Mouse (Mus musculus): ENCODE measurements around the gene Tor4a. TPM values are rescaled to one million over a fixed set of nuclear protein-coding genes. Genes with fewer than 3 reads are reported as not detected.
A peak's percentile ranks its signal among the peaks of the same experiment; 100 is the strongest.

The Tor4a gene
- total RNA-seq (2021): 1 to 10 TPM; 2.2 to 3.0 TPM
- long read RNA-seq, experiment 1, partial matches to known transcripts: 0 of 3 reads
- long read RNA-seq, experiment 1, other reads (novel, unspliced or antisense): 0 of 3 reads
- long read RNA-seq, experiment 2, partial matches to known transcripts: 0 of 2 reads
- long read RNA-seq, experiment 2, other reads (novel, unspliced or antisense): 0 of 2 reads

DNA sequence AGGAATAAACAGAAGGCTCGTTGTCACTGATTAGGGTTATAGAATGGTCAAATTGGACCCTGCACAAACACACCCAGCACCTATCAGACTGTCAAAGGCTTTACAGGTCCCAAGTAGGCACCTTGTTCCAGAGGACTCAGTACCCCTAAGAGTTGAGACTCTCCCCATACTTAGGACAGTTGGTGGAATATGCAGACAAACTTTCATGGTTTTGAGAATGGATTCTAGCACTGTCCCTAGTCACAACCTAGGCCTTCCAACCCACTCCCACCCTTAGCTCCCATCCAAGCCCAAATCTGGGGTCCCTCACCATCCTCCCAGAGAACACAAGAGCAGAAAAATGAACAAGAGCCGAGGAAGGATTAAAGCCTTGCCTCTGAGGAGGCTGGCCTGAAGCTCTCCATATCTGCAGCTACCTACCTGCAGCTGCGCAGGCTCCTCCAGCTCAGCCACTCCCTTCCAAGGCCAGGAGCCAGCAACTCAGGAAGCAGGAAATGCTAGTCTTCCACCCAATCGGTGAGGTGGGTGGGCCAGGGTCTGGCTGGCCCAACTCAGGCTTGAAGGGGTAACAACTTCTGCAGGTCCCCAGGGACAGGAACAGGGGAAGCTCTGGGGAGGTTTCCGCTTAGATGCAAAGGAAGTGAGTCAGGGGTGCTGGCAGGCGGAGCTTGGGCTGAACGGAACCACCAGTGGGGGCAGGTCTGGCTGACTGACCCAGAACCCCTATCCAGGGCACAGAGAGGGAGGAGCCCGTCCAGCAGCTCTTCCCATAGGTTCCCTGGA lies at the start of gene Tor4a:
Tor4a (minus strand) TSS at position 715 of the 783 bp plus-strand sequence.
- TF ChIP-seq CTCF (conservative IDR thresholded peaks at IDR 0.05): peak; percentile 32; the same call in 1 of the 2 replicates
- Histone ChIP-seq H3K4me3 (peak within 1 kb of the TSS; percentile 35), H3K27ac (peak within 1 kb of the TSS; percentile 80)
- DNase-seq (ENCODE audit: low spot score in 2 of 2): no peak

DNA sequence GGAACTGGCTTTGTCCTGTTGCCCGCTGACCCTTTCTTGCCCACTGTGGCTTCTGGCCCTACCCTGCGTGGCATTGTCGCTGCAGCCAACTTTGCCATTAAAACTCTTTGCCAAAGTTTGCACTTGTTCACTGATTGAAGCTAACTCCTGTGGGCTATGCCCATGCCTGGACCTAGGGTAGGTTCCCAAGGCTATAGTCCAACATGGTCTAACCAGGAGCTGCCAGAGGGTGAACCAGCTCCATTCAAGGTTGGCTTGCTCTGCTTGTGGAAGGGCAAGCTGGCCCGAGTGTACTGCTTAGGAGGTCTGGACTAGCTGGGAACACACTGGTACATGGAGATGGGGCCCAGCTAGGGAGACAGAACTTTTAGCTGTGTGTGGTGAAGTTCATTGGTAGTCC lies 47.5 kb upstream of the Tor4a start:
- H3K27ac ChIP-seq: no peak overlapping the region
- no peak overlapping the region for H3K4me3 ChIP-seq
- no peak for DNase-seq (ENCODE audit: low spot score in 2 of 2)
- no peak for TF ChIP-seq CTCF (conservative IDR thresholded peaks at IDR 0.05)

DNA sequence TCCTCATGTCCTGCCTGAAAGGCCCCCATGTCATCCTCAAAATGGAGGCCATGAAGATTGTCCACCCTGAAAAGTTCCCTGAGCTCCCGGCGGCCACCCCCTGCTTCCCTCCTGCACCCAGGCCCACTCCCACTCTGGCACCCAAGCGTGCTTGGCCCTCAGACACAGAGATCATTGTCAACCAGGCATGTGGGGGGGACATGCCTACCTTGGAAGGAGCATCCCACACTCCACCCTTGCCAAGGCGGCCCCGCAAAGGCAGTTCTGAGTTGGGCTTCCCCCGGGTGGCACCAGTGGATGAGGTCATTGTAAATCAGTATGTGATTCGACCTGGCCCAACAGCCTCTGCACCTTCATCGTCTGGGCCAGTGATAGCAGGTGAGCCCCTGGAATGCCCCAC lies 46.7 kb upstream of the Tor4a start:
- H3K27ac ChIP-seq: peak overlapping the region; percentile 93; the same call in 1 of the 2 replicates
- no peak for TF ChIP-seq CTCF (conservative IDR thresholded peaks at IDR 0.05)
- no peak for DNase-seq (ENCODE audit: low spot score in 2 of 2)
- peak overlapping the region; percentile 70 for H3K4me3 ChIP-seq

DNA sequence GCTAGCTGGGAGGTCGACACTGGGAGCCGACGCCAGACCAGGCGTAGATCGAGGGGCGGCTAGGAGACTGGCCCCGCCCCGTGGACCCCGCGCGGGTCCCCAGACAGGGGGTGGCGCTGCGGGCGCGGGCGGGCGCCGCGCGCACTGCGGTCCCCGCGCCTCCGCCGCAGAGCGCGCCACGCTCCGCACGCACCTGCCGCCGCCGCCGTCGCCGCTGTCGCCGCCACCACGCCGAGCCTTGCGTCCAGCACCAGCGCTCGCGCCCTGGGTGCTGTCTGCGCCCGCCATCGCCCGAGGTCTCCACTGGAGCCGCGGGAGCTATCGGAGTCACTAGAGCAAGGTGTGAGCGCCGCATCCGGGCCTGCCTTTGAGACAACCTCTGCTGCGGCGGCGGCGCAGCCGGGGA lies 45.4 kb upstream of the Tor4a start, which contains the start of the genes Rnf208 and Cysrt1:
Rnf208 (plus strand) TSS at position 155 of the 406 bp plus-strand sequence.
Cysrt1 (minus strand) TSS at position 352 of the 406 bp plus-strand sequence.
- no peak for TF ChIP-seq CTCF (conservative IDR thresholded peaks at IDR 0.05)
- no peak for DNase-seq (ENCODE audit: low spot score in 2 of 2)
- H3K27ac ChIP-seq: peak within 1 kb of the TSS; percentile 93
- peak within 1 kb of the TSS; percentile 70 for H3K4me3 ChIP-seq

DNA sequence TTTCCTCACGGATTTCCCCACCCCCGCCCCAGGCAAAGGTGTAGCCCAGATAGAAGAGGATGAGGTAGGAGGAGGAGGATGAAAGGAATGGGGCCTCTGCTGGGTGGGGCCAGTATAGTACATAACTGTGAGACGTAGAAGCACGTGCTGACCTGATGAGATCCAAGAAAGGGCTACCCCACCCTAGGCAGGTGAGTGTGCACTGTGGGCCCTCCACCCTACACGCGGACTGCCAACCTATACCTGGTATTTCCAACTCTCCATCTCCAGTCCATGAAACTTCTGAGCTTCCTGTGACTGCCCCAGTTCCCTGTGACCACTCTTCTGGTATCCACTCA lies 44.7 kb upstream of the Tor4a start:
- TF ChIP-seq CTCF (conservative IDR thresholded peaks at IDR 0.05): no peak
- H3K27ac ChIP-seq: no peak overlapping the region

DNA sequence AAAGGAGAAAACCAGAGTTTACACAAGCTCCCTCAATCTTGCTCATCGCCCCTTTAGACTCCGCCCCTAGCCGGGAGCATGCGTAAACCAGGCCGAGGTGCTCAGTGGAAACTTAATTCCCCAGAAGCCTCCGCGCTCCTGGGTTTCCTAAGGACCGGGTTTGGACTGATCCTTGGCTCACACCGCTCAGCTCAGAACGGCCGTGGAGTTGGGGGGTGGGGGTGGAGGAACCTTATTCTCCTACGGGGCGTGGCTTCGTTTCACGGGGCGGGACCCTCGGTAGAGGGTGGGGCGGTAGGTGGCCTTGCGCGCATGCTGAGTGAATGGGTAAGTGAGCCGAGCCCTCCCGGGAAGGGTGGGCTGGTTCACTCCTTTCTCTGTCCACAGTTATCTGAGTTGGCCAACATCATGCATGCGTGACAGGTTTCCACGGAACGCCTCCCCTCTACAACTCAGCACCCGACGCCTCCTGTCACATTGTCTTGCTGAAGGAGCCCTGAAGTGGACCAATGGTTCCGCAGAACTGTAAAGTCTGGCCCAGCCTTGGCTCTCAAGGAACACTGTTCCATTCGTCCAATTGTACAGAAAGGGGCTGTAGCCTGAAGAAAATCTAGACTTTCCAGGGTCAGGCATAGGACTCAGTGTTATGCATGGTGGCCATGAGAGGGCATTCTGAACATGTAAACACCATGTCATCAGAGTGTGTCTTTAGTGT lies 44.2 kb upstream of the Tor4a start:
- H3K4me3 ChIP-seq: peak overlapping the region; percentile 70
- peak overlapping the region; percentile 50 for H3K27ac ChIP-seq
- peak; percentile 71 to 78 for DNase-seq (ENCODE audit: low spot score in 2 of 2)
- TF ChIP-seq CTCF (conservative IDR thresholded peaks at IDR 0.05): no peak

More for the DNA sequence above, 44.7 kb upstream of the Tor4a start:
- DNase-seq (ENCODE audit: low spot score in 2 of 2): no peak
- H3K4me3 ChIP-seq: peak overlapping the region; percentile 70

DNA sequence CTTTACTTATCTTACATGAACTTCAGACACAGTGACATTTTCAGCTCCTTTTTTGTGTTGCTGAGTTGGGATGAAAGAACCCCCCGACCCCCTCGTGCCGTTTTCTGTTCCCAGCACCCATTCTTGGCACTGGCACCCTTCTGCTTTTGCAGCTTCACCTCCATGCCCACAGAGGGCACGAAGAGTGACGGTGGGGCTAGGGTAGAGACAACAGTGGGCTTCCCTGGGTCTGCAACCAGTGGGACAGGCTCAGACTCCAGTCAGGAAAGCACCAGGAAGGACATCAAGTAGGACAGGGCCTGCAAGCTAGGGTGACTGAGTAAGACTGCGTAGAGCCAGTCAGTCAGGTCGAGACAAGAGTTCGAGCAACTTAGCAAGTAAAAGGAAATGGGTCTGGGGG lies 43.6 kb upstream of the Tor4a start:
- Histone ChIP-seq H3K27ac (peak overlapping the region; percentile 50), H3K4me3 (peak overlapping the region; percentile 70)
- TF ChIP-seq CTCF (conservative IDR thresholded peaks at IDR 0.05): no peak
- no peak for DNase-seq (ENCODE audit: low spot score in 2 of 2)

DNA sequence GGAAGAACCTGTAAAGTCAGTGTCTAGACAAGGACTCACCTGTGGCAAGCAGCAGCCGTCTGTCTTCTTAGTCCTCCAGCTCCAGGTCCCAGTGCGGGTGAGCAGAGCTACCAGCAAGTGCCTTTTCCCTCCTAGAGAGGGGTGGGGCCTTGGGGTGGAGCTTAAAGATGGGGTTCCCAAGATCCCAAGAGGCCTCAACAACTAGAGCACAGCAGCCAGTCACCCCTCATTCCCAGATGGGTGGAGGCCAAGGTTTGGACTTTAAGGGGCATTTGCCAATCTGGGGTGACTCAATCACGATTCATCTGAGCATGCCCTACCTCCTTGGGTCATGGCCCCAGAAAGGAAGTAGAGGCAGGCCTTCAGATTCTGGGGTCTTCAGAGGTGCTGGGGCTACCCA lies 43.1 kb upstream of the Tor4a start:
- no peak for DNase-seq (ENCODE audit: low spot score in 2 of 2)
- H3K4me3 ChIP-seq: no peak overlapping the region
- no peak overlapping the region for H3K27ac ChIP-seq
- TF ChIP-seq CTCF (conservative IDR thresholded peaks at IDR 0.05): no peak

DNA sequence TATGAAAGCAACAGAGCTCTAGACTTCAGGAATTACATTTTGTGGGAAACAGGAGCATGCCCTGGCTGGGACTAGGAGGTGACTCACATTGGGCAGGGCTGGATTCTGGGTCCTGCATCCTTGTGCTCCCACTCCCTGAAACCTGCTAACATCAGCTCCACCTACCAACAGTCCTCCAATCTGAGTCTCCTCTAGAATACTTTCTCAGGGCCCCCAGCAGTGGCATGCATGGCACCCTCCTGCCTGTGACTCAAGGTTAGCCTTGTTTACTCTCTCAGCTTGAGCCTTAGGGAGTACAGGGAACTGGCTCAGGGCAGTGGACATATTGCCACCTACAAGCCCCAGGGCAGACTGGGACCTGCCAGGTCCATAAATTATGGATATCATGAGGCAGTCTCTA lies 41.4 kb upstream of the Tor4a start:
- TF ChIP-seq CTCF (conservative IDR thresholded peaks at IDR 0.05): no peak
- DNase-seq (ENCODE audit: low spot score in 2 of 2): no peak
- Histone ChIP-seq H3K27ac (no peak overlapping the region), H3K4me3 (no peak overlapping the region)

DNA sequence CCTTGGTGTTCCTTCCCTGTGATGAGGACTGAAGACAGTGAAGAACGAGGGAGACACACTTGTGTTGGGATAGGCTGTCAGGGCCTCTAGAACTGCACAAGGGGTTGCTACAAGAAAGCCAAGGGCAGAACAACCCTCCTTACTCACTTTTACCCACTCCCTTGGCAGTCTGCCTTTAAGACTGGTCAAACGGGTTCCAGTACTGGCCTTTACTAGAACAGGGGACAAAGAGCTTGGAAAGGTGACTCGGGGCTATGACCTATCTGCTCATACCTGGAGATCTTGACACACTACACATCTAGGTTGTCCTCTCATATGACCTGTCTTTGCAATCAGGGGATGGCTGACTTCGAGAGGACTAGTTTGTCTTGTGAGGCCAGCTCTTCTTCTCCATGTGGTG lies 40.8 kb upstream of the Tor4a start:
- DNase-seq (ENCODE audit: low spot score in 2 of 2): no peak
- TF ChIP-seq CTCF (conservative IDR thresholded peaks at IDR 0.05): no peak

DNA sequence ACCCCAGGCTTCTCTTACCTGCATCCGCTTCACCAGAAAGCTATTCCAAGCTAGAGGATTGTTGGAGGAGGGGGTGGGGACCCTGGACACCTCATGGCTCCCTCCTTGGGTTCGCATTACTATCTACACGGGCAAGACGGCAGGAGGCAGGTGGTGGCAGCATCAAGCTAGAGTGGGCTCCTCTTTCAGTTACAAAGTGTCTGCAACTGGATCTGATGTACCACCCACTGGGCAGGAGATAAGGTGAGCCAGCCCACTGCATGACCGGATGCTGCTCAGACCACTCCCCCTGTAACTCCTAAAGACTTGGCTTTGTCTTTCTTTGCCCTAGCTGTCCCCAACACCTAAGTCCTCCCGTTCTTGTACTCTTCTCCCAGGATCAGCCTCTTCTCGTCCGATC lies 39.9 kb upstream of the Tor4a start, which contains the start of gene Rnf224:
Rnf224 (minus strand) TSS at position 174 of the 400 bp plus-strand sequence.
- no peak within 1 kb of the TSS for H3K4me3 ChIP-seq
- no peak for DNase-seq (ENCODE audit: low spot score in 2 of 2)
- no peak within 1 kb of the TSS for H3K27ac ChIP-seq
- TF ChIP-seq CTCF (conservative IDR thresholded peaks at IDR 0.05): no peak

More for the DNA sequence above, 40.8 kb upstream of the Tor4a start:
- H3K4me3 ChIP-seq: no peak overlapping the region
- H3K27ac ChIP-seq: no peak overlapping the region

DNA sequence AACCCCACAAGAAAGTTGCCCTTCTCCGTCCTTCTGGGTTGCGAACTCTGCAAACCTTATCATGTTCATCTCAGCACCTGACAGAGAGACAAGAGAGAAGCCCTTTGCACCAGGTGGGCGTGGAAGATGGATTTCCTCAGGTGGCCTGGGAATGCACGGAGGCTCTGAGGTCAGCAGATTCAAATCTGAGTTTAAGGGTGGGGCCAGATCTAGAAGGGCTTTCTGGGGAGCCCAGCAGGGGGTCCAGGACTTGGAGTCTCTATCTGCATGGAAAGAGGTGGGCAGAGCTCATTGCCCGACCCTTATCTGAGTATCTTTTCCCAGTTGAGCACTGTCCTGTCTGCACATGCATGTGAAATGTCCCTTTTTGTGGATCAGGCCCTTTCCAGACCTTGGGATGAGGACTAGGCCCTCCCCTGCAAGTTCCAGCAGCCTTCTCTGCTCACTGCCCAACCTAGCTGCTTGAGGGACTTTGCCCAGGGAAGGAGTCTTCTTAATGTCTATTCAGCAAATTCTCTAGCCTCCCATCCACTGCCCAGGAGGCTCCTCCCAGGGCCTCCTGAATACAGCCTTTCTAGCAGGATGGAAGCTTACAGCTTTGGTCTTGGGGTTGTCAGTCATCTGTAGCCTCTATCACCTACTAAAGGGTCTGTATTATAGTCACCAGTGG lies 38.0 kb upstream of the Tor4a start:
- no peak overlapping the region for H3K27ac ChIP-seq
- TF ChIP-seq CTCF (conservative IDR thresholded peaks at IDR 0.05): no peak
- no peak overlapping the region for H3K4me3 ChIP-seq
- no peak for DNase-seq (ENCODE audit: low spot score in 2 of 2)

DNA sequence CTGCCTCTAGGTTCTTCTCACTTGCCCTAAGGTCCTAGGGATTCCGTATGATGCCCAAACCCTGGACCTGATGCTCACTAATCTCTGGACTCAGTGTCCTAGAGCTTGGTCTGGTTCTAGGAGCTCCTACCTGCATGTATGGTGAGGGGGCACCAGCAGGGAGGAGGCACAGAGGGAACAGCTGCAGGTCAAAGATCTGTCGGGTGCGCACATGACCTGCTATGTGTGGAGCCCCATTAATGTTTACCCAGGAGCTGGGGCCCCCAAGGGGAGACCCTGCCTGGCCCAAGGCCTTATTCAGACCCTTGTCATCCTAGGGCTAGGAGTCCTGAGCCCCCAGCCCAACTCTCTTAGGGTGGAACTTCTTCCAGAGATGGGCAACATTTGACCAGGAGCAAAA lies 37.4 kb upstream of the Tor4a start, which contains the start of gene Slc34a3:
Slc34a3 (minus strand) TSS at position 315 of the 400 bp plus-strand sequence.
- no peak for TF ChIP-seq CTCF (conservative IDR thresholded peaks at IDR 0.05)
- no peak within 1 kb of the TSS for H3K27ac ChIP-seq
- H3K4me3 ChIP-seq: no peak within 1 kb of the TSS
- no peak for DNase-seq (ENCODE audit: low spot score in 2 of 2)
